Mouse (Mus musculus) left cerebral cortex, adult 8-10 months (tissue): Measurements from ENCODE around the gene Ube2l3. TPM values are rescaled to one million over a fixed set of nuclear protein-coding genes. Genes with fewer than 3 reads are reported as not detected.
"Not testable (repeated sequence)": the region's sequence is repeated elsewhere in the genome, so short reads cannot be mapped to it uniquely, and the experiment has no call there.

ENCODE experiments used
- DNase-seq, 2 experiments: peaks; one replicate each; pipeline ENCODE4 v3.0.0; 2022; ENCODE audit warnings: low spot score in 2 of 2
- total RNA-seq, 4 experiments: library from RNA; stranded (reverse); gene quantifications; 2 replicates each; pipeline ENCODE4 v1.2.4; 2022

Gene Ube2l3
- total RNA-seq, 4 experiments from 2014 or later = 125 to 149 (median 144) TPM

- no peak for DNase-seq
Measured at GRCm38 (mm10) chr16:17209404-17209960, 7.0 kb upstream of the Ube2l3 start.

GRCm38 (mm10) chr16:17208389-17209361 is 6.2 kb upstream of the Ube2l3 start, which contains the start of gene Rimbp3:
TSS of gene Rimbp3 (plus strand) at chr16:17208603.
- DNase-seq = peak; percentile 71 to 76

GRCm38 (mm10) chr16:17204990-17205389 is 2.5 kb upstream of the Ube2l3 start:
- DNase-seq = no peak

DNA sequence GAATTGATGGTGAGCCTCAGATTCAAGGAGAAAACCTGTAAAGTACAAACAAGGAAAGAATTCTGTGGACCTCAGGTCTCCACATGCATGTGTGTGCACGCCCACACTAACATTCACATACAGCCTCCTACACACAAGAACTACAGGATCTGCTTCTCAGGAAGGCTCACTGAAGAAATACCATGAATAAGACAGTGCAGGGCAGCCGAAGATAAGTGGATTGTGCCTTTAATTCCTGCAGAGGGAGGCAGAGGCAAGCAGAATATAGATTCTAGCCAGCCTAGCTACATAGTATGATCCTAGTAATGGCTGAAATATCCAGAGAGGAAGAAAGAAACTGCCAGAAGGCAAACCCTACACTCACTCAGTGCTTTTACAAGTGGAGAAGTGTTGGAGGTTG is 472 bp downstream of the Ube2l3 start:
- DNase-seq = no peak

DNA sequence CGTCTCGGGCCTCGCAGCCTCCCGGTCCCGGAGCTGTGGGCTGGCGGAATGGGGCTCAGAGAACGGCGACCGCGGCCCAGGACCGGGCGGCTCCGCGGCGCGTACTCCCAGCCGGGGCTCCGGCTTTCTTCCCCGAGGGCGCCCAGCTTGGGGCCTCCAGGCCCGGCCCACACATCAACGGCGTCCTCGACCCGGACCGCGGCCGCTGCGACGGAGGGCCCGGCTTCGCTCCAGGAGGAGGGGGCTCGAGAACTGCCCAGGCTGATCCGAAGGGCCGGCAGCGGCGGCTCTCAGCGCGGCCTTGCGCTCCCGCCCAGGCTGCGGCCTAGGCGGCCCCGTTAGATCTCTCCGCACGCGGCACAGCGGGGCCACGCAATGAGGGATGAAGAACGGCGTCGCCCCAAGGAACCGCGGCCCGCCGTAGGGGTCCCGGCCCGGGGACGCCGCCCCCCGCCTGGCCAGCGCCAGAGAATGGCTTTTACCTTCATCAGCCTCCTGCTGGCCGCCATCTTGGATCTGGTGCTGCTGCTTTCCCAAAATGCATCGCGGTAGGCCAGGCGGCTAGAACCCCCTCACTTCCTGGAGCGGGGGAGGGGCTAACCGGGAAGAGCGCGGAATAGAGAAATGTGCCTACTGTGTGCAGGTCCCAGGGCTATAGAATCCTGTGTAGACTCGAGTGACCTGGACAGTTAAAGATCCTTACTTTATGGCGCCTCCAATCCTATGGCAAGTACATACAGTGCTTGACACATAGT is 1.3 kb downstream of the Ube2l3 start:
- peak; percentile 75 to 77 for DNase-seq

DNA sequence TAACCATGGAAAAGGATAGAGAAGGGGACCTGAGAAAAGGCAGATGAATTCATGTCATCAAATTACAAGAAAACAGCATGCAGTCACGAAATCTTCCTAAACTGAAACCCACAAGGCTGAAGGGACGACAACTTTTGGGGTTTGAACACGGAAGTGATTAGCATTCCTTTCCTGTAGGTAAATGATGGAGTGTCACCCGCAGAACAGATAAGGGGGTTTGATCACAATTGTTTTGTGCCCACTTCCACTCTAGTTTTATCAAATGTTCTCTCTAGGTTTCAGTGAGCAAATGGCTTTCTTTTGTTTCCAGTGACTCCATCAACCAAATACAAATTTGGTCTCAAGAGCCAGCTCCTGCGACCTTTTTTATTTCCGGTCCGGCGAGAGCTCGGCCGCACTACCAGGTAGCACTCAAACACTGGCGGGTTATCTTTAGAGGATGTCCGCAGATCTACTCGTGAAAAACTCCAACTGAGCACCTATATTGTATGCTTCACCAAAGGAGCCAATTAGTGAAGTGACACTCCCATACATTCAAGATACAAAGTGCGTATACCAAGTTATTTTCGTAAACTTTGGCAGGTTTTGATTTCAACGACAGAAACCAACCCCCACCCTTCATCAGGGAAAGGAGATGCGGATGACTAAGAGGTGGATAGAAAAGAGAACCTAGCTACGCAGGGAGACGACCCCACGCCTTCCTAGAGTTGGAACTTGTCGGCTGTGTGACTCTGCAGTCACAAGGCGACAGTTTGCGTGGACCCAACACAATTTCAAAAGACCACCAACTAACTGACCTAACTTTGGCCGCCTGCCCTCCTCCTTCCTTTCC is 2.1 kb downstream of the Ube2l3 start:
- DNase-seq = no peak

- DNase-seq = no peak
Measured at GRCm38 (mm10) chr16:17193823-17194222, 8.6 kb downstream of the Ube2l3 start.

- no peak for DNase-seq
Measured at GRCm38 (mm10) chr16:17185475-17185874, 17.0 kb downstream of the Ube2l3 start.

DNA sequence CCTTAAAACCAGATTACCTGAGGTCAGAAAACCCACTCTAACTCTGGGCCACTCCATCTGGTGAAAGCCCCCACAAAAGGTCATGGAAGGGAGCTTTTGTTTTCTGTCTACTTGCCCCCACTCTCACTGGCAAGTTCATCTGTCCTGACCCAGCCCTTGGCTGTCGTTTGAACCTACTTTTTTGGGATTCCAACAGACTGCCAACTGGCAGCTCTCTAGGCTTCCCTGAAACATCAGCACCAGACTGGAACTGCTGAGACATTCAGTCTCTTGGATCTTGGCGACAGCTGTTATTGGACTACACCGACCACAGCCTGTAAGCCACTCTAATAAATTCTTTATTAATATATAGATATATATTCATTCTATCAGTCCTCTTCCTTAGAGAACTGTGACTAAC is 19.4 kb downstream of the Ube2l3 start:
- DNase-seq = no peak

- no peak for DNase-seq
Measured at GRCm38 (mm10) chr16:17182136-17182535, 20.3 kb downstream of the Ube2l3 start.

DNA sequence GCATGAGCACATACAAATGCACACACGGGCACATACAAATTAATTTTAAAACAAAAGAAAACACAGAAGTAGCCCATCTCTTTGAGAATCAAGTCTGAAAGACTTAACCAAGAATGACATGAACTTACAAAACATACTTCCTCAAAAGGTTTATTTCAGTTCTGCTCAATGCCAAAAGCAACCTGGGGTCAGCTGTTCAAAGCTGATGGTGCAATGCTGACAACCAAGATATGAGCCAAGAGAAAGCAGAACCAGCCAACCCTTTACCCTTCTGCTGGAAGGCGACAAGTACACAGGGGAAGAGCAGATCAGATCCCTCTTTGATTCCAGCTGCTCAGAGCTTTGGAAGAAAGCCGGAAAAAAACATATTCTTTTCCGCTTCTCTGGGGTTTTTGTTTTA is 21.1 kb downstream of the Ube2l3 start:
- DNase-seq = no peak

GRCm38 (mm10) chr16:17179706-17180105 is 22.7 kb downstream of the Ube2l3 start:
- no peak for DNase-seq

GRCm38 (mm10) chr16:17177623-17178170 is 24.8 kb downstream of the Ube2l3 start:
- no peak for DNase-seq

- DNase-seq = no peak
Measured at GRCm38 (mm10) chr16:17175765-17176164, 26.7 kb downstream of the Ube2l3 start.

DNA sequence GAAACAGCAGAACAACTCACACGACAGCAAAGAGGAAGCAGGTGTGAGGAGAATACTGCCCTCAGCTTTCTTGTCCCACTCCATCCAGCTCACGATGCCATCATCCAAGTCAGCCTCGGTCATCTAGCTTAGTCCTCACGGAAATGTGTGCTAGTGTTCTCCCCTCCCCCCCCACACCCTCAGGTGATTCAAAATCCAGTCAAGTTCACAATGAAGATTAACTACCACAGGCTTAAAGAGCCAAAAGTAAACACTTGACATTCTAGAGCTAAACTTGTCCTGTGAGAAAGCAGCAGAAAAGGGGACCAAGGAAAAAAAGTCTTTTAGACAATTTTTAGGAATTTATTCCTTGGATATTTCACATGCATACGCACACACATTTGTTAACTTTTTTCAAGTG is 34.4 kb downstream of the Ube2l3 start:
- no peak for DNase-seq

DNA sequence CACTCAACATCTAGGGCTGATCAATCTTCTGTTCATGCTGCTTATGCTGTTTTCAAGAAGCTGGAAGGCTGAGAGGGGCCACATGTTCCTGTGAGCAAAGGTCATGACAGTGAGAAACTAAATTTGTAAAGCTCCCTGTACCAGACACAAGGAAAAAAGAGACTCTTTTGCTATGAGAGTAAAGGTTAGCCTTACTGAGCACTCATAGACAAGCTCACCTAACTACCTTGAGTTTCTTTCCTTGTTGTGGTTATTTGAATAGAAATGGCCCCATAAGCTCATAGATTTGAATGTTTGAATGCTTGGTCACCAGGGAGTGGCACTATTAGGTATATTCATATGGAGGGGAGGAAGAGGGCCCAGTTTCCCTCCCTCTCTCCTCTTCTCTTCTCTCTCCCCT is 35.3 kb downstream of the Ube2l3 start:
- DNase-seq = no peak

DNA sequence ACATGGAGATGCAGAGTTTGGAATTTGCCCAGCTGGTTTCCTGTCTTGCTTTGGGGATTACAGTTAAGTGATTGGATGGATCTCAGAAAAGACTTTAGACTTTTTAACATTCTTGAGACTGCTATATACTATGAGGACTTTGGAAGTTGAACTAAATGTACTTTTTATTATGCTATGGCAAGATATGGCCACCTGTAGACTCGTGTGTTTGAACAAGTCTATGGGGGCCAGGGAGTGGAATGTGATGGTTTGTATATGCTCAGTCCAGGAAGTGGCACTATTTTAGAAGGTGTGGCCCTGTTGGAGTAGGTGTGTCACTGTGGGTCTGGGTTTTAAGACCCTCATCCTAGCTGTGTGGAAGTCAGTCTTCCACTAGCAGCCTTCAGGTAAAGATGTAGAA is 37.0 kb downstream of the Ube2l3 start:
- not testable (repeated sequence) for DNase-seq

- no peak for DNase-seq
Measured at GRCm38 (mm10) chr16:17154346-17154745, 48.1 kb downstream of the Ube2l3 start.

GRCm38 (mm10) chr16:17151874-17152273 is 50.6 kb downstream of the Ube2l3 start:
- DNase-seq = no peak

- DNase-seq = no peak
Measured at GRCm38 (mm10) chr16:17150520-17151258, 51.8 kb downstream of the Ube2l3 start.
